Mouse (Mus musculus): Measurements from ENCODE around the gene Psmc3. TPM values are rescaled to one million over a fixed set of nuclear protein-coding genes. Genes with fewer than 3 reads are reported as not detected.

Gene Psmc3
- total and polyA plus RNA-seq, 3 experiments = 214 to 284 (median 257) TPM

DNA sequence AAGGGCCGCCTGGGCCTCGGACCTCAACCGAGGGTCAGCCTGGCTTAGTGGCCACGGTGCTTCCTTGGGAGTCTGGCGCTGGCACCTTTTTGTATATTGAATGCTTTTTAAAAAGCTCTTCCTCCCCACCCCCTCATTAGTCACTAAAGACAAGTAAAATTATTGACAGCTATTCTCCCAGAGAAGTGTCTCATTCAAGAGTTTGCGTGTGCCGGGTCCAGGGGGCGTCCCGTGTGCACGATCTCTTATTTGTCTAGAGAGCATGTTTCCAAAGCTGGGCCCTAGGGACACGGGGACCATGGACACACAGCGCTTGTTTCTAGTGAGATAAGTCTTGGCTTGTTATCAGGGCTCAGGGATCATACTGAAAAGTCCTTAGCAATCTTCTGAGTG is 61.8 kb downstream of the Psmc3 start:
- DNase-seq (ENCODE audit: extremely low read depth) = no peak
- in situ Hi-C loops (cut with MboI; ENCODE audit: low pct_ligation_motif_present, low pct_unique_long_range_greater_than_20kb, low sequenced_read_pairs) = no loop called here
- Histone ChIP-seq H3K4me2 (ENCODE audit: insufficient read depth, low read depth, poor library complexity, severe bottlenecking) (no peak overlapping the region), H3K4me3 (replicated peaks in 1 of 3; ENCODE audit: low read depth in 2 of 3, low read length in 2 of 3, poor library complexity in 1 of 3) (no peak overlapping the region), H3K27me3 (replicated peaks) (no peaks in the 10 kb centered on the region), H3K9me3 (replicated peaks; ENCODE audit: low read length) (no peaks in the 10 kb centered on the region), H3K4me1 (ENCODE audit: control insufficient read depth in 1 of 2, insufficient read depth in 2 of 2) (peaks cover 0 to 5% of the 10 kb centered on the region in 2 experiments; a peak in 1 of 4 replicates), H3K79me2 (replicated peaks; ENCODE audit: control insufficient read depth, extremely low read depth, insufficient read depth, poor library complexity, severe bottlenecking) (no peaks in the 10 kb centered on the region; the same call in 1 of the 2 replicates), H3K9ac (ENCODE audit: insufficient read depth, low read depth) (no peak overlapping the region), H3K27ac (ENCODE audit: insufficient read depth, low read depth) (no peak overlapping the region), H3K36me3 (replicated peaks in 1 of 2; ENCODE audit: control insufficient read depth in 1 of 2, insufficient read depth in 1 of 2, low read length in 1 of 2) (peaks cover 59 to 80% of the 10 kb centered on the region in 2 experiments)
- TF ChIP-seq ZMIZ1 (IDR thresholded peaks at IDR 0.05; ENCODE audit: low read depth, low read length) (no peak), MAX (IDR thresholded peaks at IDR 0.05; ENCODE audit: low read length) (no peak), JUND (conservative IDR thresholded peaks at IDR 0.05; ENCODE audit: low read depth, low read length) (no peak), IRF4 (IDR thresholded peaks at IDR 0.05; ENCODE audit: low read depth, low read length) (no peak), ELF1 (IDR thresholded peaks at IDR 0.05; ENCODE audit: low read depth, low read length) (no peak), RCOR1 (conservative IDR thresholded peaks at IDR 0.05; ENCODE audit: low read depth, low read length) (no peak), MEF2A (IDR thresholded peaks at IDR 0.05; ENCODE audit: borderline replicate concordance, low read depth, low read length) (no peak), NELFE (IDR thresholded peaks at IDR 0.05; ENCODE audit: low read depth, low read length) (no peak), PAX5 (IDR thresholded peaks at IDR 0.05; ENCODE audit: low read length) (no peak), USF1 (IDR thresholded peaks at IDR 0.05; ENCODE audit: low read depth, low read length) (no peak), EP300 (IDR thresholded peaks at IDR 0.05; ENCODE audit: low read length) (no peak), MXI1 (IDR thresholded peaks at IDR 0.05; ENCODE audit: low read depth, low read length) (no peak), SMC3 (IDR thresholded peaks at IDR 0.05; ENCODE audit: low read depth, low read length) (no peak), NRF1 (IDR thresholded peaks at IDR 0.05; ENCODE audit: low read depth, low read length) (no peak), JUN (IDR thresholded peaks at IDR 0.05; ENCODE audit: insufficient read depth, low read depth, low read length) (no peak), RAD21 (IDR thresholded peaks at IDR 0.05; ENCODE audit: low read depth, low read length) (no peak), POLR2A (IDR thresholded peaks at IDR 0.05; ENCODE audit: low read depth, low read length) (no peak), ETS1 (conservative IDR thresholded peaks at IDR 0.05; ENCODE audit: low read depth, low read length) (no peak), KAT2A (IDR thresholded peaks at IDR 0.05; ENCODE audit: insufficient replicate concordance, low read length) (no peak)
- dilution Hi-C loops (cut with MboI; ENCODE audit: extremely low pct_ligation_motif_present, extremely low pct_unique_long_range_greater_than_20kb, low sequenced_read_pairs) = no loop called here

Other genes with a start within 250 kb of the Psmc3 start
- gene Mtch2, start 206.9 kb upstream of the Psmc3 start, total RNA-seq (2012; rRNA removed) = 70.0 and 82.8 TPM in 2 replicates
- 158 and 173 TPM in 2 replicates for gene Mtch2, start 206.9 kb upstream of the Psmc3 start, total RNA-seq (2014; rRNA removed)
- gene Mtch2, start 206.9 kb upstream of the Psmc3 start, polyA plus RNA-seq (2012; ENCODE audit: insufficient read length, low read depth) = 162 and 209 TPM in 2 replicates
- gene C1qtnf4, start 168.1 kb upstream of the Psmc3 start, total RNA-seq (2012; rRNA removed) = not detected in 2 replicates
- gene C1qtnf4, start 168.1 kb upstream of the Psmc3 start, total RNA-seq (2014; rRNA removed) = not detected in 2 replicates
- gene C1qtnf4, start 168.1 kb upstream of the Psmc3 start, polyA plus RNA-seq (2012; ENCODE audit: insufficient read length, low read depth) = not detected in 2 replicates
- gene Kbtbd4, start 149.3 kb upstream of the Psmc3 start, total RNA-seq (2012; rRNA removed) = 20.5 and 28.4 TPM in 2 replicates
- 19.5 and 20.1 TPM in 2 replicates for gene Kbtbd4, start 149.3 kb upstream of the Psmc3 start, total RNA-seq (2014; rRNA removed)
- gene Kbtbd4, start 149.3 kb upstream of the Psmc3 start, polyA plus RNA-seq (2012; ENCODE audit: insufficient read length, low read depth) = 21.7 and 24.9 TPM in 2 replicates
- gene Ndufs3, start 149.2 kb upstream of the Psmc3 start, total RNA-seq (2012; rRNA removed) = 133 and 146 TPM in 2 replicates
- 182 and 195 TPM in 2 replicates for gene Ndufs3, start 149.2 kb upstream of the Psmc3 start, total RNA-seq (2014; rRNA removed)
- gene Ndufs3, start 149.2 kb upstream of the Psmc3 start, polyA plus RNA-seq (2012; ENCODE audit: insufficient read length, low read depth) = 185 and 190 TPM in 2 replicates
- gene Celf1, start 113.6 kb upstream of the Psmc3 start, total RNA-seq (2012; rRNA removed) = 29.7 and 33.8 TPM in 2 replicates
- 50.9 and 52.8 TPM in 2 replicates for gene Celf1, start 113.6 kb upstream of the Psmc3 start, total RNA-seq (2014; rRNA removed)
- 67.4 and 69.7 TPM in 2 replicates for gene Celf1, start 113.6 kb upstream of the Psmc3 start, polyA plus RNA-seq (2012; ENCODE audit: insufficient read length, low read depth)
- 0.08 TPM in 1 of 2 replicates, not detected in the other for gene Rapsn, start 18.4 kb upstream of the Psmc3 start, total RNA-seq (2012; rRNA removed)
- 0.15 TPM in 1 of 2 replicates, not detected in the other for gene Rapsn, start 18.4 kb upstream of the Psmc3 start, total RNA-seq (2014; rRNA removed)
- 0.40 TPM in 1 of 2 replicates, not detected in the other for gene Rapsn, start 18.4 kb upstream of the Psmc3 start, polyA plus RNA-seq (2012; ENCODE audit: insufficient read length, low read depth)
- 7.5 and 8.4 TPM in 2 replicates for gene Slc39a13, start 16.4 kb downstream of the Psmc3 start, total RNA-seq (2012; rRNA removed)
- gene Slc39a13, start 16.4 kb downstream of the Psmc3 start, total RNA-seq (2014; rRNA removed) = 3.5 and 4.3 TPM in 2 replicates
- 7.2 and 8.1 TPM in 2 replicates for gene Slc39a13, start 16.4 kb downstream of the Psmc3 start, polyA plus RNA-seq (2012; ENCODE audit: insufficient read length, low read depth)
- gene Spi1, start 28.4 kb downstream of the Psmc3 start, total RNA-seq (2012; rRNA removed) = 22.7 and 24.7 TPM in 2 replicates
- gene Spi1, start 28.4 kb downstream of the Psmc3 start, total RNA-seq (2014; rRNA removed) = 29.7 and 42.6 TPM in 2 replicates
- gene Spi1, start 28.4 kb downstream of the Psmc3 start, polyA plus RNA-seq (2012; ENCODE audit: insufficient read length, low read depth) = 35.2 and 45.7 TPM in 2 replicates
- 0.04 TPM in 2 replicates for gene Mybpc3, start 64.1 kb downstream of the Psmc3 start, total RNA-seq (2012; rRNA removed)
- 0.07 and 0.15 TPM in 2 replicates for gene Mybpc3, start 64.1 kb downstream of the Psmc3 start, total RNA-seq (2014; rRNA removed)
- gene Mybpc3, start 64.1 kb downstream of the Psmc3 start, polyA plus RNA-seq (2012; ENCODE audit: insufficient read length, low read depth) = 0.27 TPM in 2 replicates
- 12.8 and 14.6 TPM in 2 replicates for gene Madd, start 129.8 kb downstream of the Psmc3 start, total RNA-seq (2012; rRNA removed)
- gene Madd, start 129.8 kb downstream of the Psmc3 start, total RNA-seq (2014; rRNA removed) = 4.7 and 4.8 TPM in 2 replicates
- gene Madd, start 129.8 kb downstream of the Psmc3 start, polyA plus RNA-seq (2012; ENCODE audit: insufficient read length, low read depth) = 15.6 and 18.3 TPM in 2 replicates
- gene Nr1h3, start 148.8 kb downstream of the Psmc3 start, total RNA-seq (2012; rRNA removed) = 0.50 and 0.93 TPM in 2 replicates
- gene Nr1h3, start 148.8 kb downstream of the Psmc3 start, total RNA-seq (2014; rRNA removed) = 0.17 and 0.59 TPM in 2 replicates
- gene Nr1h3, start 148.8 kb downstream of the Psmc3 start, polyA plus RNA-seq (2012; ENCODE audit: insufficient read length, low read depth) = 0.19 TPM in 1 of 2 replicates, not detected in the other
- 3.1 and 4.2 TPM in 2 replicates for gene Acp2, start 148.9 kb downstream of the Psmc3 start, total RNA-seq (2012; rRNA removed)
- 2.4 and 2.9 TPM in 2 replicates for gene Acp2, start 148.9 kb downstream of the Psmc3 start, total RNA-seq (2014; rRNA removed)
- gene Acp2, start 148.9 kb downstream of the Psmc3 start, polyA plus RNA-seq (2012; ENCODE audit: insufficient read length, low read depth) = 3.1 TPM in 2 replicates
- gene Ddb2, start 183.0 kb downstream of the Psmc3 start, total RNA-seq (2012; rRNA removed) = 11.0 and 13.9 TPM in 2 replicates
- 20.2 and 23.4 TPM in 2 replicates for gene Ddb2, start 183.0 kb downstream of the Psmc3 start, total RNA-seq (2014; rRNA removed)
- gene Ddb2, start 183.0 kb downstream of the Psmc3 start, polyA plus RNA-seq (2012; ENCODE audit: insufficient read length, low read depth) = 14.1 and 15.2 TPM in 2 replicates
- 5.3 and 9.1 TPM in 2 replicates for gene Pacsin3, start 201.9 kb downstream of the Psmc3 start, total RNA-seq (2012; rRNA removed)
- 1.2 and 1.5 TPM in 2 replicates for gene Pacsin3, start 201.9 kb downstream of the Psmc3 start, total RNA-seq (2014; rRNA removed)
- 1.4 and 3.1 TPM in 2 replicates for gene Pacsin3, start 201.9 kb downstream of the Psmc3 start, polyA plus RNA-seq (2012; ENCODE audit: insufficient read length, low read depth)
- 57.0 and 71.6 TPM in 2 replicates for gene Arfgap2, start 211.0 kb downstream of the Psmc3 start, total RNA-seq (2012; rRNA removed)
- 48.3 and 55.1 TPM in 2 replicates for gene Arfgap2, start 211.0 kb downstream of the Psmc3 start, total RNA-seq (2014; rRNA removed)
- 77.6 and 80.0 TPM in 2 replicates for gene Arfgap2, start 211.0 kb downstream of the Psmc3 start, polyA plus RNA-seq (2012; ENCODE audit: insufficient read length, low read depth)

Data from CH12.LX (cell line).